Mouse (Mus musculus) left cerebral cortex, adult 18-20 months (tissue): ENCODE results near the gene Snai1. TPM values are rescaled to one million over a fixed set of nuclear protein-coding genes. Genes with fewer than 3 reads are reported as not detected.
A peak's percentile ranks its signal among the peaks of the same experiment; 100 is the strongest.

Experiments
- DNase-seq, 2 experiments: peaks; one replicate each; pipeline ENCODE4 v3.0.0; 2021 to 2022; ENCODE audit warnings: low spot score in 2 of 2, mixed read lengths in 1 of 2
- long read RNA-seq, 2 experiments: library from polyadenylated mRNA; stranded (forward); transcript quantifications; one replicate each; pipeline ENCODE4 v2.0.0; 2021
- total RNA-seq, 2 experiments: library from RNA; stranded (reverse); gene quantifications; 2 replicates each; pipeline ENCODE4 v1.2.3; 2021

Gene Snai1
- total RNA-seq: 1 to 10 TPM; 1.1 to 1.2 TPM
- long read RNA-seq, experiment 1: 0 reads
- long read RNA-seq, experiment 2: 0 reads

DNA sequence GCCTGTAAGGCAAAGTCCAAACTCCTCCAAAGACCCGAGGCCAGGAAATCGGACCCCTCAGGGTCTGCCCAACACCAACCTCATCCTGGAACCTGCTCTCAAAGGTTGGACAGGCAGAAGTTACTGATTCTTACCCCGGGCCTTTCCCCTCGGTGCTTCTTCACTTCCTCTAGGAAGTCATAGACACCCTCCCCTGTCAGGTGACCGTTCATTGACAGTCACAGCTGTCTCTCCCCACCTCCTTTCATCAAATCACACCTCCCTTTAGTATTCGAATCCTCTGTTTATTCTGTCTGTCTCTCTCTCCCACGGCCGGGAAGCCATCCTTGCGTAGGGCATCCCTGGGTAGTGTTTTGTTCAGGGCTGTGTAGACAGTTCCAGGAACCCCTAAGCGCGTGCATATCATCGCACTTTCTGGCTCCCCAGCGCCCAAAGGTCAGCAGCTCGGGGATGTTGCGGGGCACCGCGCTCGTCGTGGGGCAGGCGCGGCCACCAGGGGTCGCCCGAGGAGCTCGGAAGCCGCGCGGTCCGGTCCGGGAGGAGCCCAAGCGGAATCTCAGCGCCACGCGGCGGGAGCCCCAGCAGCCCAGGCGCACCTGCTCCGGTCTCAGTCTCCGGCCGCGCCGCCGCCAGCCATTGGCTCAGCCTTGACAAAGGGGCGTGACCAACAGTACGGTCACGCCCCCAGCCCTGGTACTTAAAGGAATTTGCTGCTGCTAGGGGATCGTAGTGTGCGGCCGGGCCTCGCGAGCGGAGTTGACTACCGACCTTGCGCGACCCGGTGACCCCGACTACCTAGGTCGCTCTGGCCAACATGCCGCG, at the start of gene Snai1:
Gene Snai1, plus strand, starts transcription at position 720 of the 822 bp plus-strand sequence.
- peak; percentile 78 to 80 for DNase-seq

DNA sequence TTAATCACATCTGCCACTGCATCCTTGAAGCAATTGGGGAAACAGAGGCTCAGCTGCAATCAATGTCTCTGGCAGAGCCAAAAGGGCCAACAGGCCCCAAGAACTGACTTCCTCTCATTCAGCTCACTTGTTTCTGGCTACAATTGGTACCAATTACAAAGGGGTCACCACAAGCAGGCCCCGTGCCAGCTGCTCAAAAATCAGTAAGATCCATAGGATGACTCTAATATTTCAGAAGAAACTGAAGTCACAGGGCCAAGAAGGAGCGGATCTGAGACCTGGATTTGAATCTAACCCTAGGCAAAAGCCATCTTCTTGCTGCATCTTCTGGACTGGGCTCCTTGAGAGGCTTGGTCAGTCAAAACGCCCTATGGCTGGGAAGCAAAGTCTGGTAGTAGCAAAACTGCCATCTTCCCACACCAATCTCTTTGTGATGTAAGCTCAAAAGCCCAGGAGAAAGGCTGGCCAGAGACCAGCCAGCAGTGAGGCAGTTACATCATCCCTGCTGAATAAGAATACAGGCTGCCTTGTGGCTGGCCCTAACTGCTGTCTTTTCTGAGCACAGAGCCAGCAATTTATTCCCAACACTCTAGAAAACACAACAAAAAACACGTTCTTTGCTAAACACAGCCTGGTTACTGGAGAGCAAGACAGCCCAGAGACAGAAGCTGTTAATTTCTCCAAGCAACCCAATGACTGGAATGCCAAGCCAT, 47.0 kb upstream of the Snai1 start:
- DNase-seq: peak; percentile 47 to 65

DNA sequence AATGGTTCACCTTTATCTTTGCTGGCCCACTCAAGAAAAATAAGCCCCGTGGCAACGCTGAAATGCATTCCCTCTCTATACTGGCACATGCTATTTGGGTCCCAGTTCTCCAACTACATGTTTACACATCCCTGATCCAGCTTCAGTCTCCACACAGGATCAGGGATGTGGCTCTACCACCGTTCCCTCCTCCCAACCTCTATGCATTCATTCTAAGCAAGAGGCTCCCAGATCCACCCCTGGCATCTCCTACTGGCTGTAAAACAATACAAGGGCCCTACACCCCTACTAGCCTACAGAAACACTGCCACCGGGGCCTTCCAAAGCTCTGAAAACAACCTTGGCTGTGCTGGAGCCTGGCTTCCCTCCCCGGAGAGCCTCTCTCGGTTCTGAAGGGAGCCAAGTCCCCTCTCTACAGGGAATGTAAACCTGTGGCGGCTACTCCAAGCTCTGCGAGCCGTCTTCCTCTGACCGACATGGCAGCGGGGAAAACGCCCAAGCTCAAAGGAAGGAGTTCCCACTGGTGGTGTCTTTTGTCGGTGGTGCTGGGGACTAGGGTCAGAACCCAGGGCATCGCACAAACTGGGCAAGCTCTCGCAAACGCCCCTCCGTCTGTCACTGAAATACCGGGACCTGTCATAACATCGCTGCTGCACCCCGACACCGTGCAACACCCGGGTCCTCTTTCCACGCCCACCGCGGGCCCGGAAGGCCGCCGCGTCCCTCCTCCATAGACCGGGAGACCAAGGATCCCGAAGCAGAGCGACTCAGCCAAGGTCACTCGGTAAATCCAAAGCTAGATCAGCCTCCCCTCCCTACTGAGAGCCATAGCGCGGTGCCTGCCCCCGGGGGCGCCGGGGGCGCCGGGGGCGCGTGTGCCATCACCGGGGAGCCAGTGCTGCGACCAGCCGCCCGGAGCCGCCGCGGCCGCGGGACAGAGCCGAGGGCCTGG, 46.0 kb upstream of the Snai1 start, which contains the start of gene Rnf114:
Gene Rnf114, plus strand, starts transcription at position 889 of the 952 bp plus-strand sequence.
- no peak for DNase-seq

DNA sequence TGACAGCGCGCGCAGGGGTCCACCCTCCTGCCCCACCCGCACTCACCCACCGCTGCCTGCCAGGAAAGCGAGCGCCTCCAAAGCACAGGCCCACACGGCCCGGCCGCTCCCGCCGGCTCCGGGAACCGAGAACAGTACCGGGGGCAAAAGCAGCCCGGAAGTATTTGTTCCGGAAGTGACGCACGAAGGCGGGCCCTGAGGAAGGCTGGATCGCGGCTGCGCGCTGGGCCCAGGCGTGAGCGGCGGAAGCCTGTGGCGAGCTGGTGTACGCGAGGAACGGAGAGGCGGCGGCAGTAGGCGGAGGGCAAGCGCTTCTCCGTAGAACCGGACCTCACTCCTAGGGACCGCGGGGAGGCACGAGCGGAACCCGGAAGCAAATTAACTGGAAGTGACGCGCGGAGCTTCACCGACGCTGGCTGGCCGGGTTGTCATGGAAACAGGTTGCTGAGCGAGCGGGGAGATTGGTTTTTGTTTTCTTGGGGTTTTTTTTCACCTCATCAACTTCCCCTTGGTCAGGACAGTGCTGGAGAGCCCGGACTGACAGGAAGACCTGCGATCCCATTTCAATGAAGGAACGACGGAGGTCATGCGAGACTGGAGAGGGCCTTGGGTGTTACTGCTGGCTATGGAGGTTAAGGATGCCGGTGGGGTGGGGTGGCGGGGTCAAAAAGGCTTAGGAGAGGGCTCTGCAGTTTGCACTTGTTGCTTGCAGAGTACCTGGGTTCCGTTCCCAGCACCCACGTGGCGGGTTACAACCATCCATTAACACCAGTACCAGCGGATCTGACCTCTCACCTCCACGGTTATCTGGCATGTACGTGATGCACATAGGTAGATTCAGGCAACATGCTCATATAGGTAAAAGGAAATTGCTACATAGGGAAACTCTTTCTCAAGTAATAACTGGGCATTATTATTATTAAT, 45.0 kb upstream of the Snai1 start, which contains the start of gene Spata2:
Gene Spata2, minus strand, starts transcription at position 175 of the 924 bp plus-strand sequence.
- DNase-seq: peak; percentile 94 to 96

DNA sequence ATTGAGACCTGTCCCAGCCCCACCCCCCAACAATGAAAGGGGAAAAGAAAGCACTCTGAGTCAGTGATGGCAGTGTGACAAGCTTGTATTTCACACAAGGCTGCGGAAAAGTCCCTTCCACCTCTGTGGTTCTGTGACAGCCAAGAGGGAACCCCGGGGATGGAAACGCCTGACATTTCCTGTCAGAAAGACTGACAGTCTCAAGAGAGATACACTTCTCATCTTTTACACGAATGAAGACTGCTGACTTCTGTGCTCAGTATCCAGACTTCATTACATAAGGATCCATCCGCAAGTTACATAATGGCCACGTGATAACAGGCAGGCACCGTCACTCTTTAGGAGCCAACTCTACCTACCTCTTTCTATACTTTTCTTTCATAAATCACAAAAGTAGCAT, 41.6 kb upstream of the Snai1 start:
- peak in 1 of 2 experiments; percentile 53 for DNase-seq

DNA sequence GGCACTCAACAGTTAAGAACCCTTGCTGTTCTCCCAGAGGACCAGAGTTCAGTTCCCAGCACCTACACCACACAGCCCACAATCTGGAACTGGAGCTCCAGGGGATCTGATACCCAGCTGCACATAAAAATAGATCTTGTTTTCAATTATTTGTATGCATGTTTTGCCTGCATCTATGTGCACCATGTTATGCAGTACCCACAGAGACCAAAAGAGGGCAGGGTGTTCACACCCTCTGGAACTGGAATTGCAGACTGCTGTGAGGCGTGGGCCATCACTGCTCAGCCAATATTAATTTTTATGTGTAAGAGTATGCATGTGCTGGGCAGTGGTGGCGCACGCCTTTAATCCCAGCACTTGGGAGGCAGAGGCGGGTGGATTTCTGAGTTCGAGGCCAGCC, 40.7 kb upstream of the Snai1 start:
- no peak for DNase-seq

DNA sequence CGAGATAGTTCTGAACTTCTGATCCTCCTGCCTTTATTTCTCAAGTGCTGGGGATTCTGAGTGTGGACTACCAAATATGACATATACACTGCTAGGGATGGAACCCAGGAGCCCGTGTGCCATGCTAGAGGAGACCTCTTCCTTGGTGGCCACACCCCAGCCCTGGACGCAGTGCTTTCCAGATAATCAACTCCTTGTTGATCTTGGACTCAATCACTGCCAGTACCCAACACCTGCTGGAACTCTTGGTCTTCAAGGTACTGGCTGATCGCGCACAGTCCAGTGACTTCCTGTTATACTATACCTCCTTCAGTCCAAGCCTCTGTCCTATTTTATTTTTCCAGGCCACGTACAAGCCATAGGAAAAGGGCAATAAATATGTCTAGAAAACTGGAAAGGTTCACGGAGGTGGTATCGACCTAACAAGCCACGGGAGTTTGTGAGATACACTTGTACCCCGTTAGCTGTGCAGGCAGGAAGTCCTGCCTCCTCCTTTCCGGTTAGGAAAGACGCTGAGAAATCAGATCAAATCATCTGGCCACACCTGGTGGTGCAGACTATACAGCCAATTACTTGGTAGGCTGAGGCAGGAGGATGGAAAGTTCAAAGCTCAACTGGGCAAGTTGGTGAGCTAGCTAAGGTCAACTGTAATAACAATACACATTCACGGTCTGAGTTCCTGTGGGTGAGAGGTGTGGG, 35.3 kb upstream of the Snai1 start:
- no peak for DNase-seq

DNA sequence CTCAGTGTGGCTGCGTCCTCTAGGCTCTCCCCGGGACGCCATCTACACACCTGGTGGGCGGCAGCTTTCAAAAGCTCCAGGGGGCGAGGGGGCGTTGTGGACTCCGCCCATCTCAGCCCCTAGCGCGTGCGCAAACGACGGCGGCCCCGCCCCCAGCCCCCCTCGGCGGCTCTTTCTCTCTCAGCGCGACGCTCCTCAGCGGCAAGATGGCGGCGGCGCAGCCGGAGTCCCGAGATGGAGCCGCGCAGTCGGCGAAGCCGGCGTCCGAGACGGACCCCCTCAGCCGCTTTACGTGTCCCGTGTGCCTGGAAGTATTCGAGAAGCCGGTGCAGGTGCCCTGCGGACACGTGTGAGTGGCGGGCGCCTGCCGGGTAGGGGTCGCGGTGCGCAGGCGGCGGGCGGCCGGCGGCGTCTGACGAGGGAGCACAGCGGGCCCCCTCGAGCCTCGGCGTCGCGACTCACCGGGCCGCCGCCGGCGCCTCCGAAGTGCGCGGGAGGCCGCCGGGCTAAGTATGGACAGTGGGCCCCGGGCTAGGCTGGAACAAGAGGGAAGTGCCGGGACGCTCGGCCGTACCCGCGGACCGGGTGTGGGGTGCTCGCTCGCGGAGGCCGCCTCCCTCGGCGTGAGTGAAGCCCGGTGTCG, 34.6 kb upstream of the Snai1 start:
- peak; percentile 85 to 93 for DNase-seq

DNA sequence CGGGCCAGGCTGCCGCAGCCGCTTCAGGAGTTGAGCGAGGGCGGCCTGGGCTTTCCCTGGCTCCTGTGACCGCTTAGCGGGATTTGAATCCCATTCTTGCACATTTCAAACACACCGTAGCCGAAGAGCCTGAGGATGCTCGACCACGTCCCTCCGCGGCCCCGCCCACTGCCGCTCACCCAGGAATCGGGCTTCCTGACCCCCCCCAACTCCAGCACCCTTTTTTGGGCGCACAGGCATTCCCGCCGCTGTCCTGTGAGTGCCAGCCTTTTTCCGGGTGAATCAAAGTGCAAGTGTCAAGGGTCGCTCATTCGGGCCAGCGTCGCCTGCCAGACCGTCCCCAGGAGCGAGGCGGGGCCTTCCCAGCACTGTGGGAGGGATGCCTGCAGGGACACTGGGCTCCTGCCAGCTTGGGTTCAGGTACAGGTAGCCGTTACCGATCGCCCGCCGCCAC, 34.1 kb upstream of the Snai1 start:
- DNase-seq: peak in 1 of 2 experiments; percentile 42

DNA sequence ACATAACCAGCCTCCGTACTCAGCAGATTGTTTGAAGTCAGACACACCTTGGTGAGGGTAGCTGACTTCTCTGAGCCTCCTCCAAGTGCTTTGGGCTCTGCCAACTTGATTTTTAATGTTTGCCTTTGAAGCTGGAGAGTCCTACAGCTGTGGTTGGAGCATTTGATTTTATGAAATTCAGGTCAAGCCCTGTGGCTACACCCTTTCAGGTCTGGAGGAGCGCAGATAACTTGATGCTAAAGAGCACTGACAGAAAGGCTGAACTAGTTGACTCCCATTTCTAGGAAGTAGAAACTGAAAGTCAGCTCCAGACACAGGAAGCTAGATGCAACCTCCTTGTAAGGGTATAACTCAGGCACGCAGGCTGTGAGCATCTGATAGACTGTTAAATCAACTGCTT, 32.9 kb upstream of the Snai1 start:
- no peak for DNase-seq

DNA sequence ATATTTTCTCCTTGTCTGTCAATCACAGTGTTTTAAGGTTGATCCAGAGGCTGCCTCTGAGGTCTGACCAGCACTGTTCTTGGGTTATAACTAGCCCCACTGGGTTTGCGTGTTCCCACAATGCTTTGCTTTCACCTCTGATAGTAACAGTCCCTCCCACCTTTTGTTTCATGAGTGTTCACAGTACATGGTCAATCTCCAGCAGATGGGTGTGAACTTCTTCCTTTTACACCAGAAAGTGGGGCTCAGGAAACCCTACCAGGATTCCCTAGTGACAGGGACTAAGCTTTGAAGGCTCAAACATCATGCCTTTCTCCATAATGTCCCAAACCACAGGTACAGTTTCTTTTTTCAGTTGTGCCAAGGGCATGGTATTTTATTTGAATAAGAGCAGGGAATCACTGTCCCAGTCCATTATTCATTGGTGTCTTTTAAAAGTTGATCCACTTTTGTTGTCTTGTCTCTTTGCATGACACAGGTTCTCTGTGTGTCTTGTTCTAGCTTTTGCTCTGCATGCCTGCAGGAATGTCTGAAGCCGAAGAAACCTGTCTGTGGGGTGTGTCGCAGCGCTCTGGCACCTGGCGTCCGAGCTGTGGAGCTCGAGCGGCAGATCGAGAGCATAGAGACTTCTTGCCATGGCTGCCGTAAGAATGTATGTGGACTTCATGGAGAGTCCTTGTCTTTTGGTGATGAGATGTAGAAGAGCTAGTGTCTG, 31.3 kb upstream of the Snai1 start:
- no peak for DNase-seq

DNA sequence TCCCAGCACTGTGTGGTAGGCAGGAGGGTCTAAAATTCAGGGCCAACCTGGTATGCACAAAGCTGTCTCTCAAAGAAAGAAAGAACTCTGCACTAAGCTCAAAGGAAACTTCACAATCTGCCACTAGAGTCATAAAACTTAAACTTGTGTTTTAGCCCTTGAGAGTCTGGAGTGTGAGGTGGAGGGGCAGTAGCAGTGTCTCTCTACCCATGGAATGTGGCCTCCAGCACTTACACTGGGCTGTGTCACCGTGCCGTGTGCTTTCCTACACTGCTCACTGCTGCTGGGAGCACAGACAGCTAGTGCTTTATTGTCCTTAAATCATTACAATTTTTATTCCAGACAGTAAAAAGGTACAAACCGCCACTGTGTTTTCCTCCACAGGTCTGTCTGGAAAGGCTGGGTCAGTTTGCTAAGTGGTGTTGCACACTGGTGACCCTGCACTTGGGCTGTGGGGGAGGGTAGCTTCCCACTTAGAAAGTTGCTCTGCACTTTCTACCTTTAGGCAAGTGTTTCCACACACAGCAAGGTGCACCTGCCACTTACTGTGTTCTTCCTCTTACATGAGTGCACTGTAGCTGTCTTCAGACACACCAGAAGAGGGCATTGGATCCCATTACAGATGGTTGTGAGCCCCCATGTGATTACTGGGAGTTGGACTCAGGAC, 30.1 kb upstream of the Snai1 start:
- DNase-seq: no peak

DNA sequence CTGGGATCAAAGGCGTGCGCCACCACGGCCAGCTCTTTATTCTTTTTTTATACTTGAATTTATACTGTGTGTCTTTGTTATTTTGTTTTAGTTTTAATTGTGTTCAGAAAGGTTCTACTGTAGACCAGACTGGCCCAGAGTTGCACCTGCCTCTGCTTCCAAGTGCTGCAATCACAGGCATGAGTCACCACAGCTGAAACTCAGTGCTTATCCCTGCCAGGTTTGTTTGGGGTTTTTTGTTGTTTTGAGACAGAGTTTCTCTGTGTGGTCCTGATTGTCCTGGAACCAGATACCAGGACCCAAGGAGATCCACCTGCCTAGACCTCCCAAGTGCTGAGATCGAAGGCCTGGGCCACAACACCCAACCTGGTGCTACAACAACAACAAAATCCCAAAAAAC, 29.4 kb upstream of the Snai1 start:
- no peak for DNase-seq

DNA sequence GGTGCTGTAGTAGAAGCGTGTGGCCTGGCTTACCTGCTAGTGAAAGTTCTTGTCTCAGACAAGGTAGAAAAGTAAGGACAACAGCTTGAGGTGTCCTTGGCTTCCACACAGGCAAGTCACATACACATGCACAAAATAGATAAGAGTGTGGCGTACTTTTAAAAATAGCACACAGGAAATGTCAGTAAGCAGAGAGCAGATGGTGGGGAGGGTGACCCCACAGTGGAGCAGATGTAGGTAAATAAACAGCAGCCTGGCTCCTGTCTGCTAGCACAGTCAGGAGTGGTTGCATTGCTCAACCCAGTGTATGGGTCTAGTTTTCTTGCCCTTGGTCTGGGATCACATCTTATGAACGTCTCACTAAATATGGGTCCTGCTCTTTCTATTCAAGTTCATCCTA, 27.5 kb upstream of the Snai1 start:
- DNase-seq: no peak

DNA sequence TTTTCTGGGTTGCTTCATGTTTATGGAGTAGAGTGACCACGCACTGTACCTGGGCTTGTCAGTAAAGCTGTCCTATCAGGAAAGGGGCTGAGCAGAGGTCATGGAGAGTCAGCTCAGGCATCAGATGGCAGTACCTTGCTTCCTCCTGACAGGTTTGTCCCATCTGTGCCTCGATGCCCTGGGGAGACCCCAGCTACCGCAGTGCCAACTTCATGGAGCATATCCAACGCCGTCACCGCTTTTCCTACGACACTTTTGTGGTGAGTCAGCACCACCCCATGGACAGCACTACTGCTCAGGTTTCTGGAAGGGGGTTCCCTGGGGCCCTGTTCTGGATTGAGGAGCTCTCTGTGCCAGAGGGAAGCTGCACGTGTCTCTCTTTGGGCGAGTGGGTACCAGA, 25.6 kb upstream of the Snai1 start:
- no peak for DNase-seq

DNA sequence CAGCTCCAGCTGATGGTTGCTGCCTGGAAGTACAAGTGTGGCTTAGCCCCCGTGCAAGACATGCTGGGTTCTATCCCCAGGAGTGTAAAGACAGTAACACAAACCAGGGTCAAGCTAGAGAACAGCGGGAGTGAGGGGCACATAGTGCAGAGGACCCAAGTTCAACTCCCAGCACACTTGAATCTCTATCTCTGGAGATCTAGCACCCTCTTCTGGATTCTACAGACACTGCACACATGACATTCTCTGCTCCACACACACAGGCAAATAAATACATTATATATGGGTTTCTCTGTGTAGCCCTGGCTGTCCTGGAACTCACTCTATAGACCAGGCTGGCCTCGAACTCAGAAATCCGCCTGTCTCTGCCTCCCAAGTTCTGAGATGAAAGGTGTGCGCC, 25.0 kb upstream of the Snai1 start:
- DNase-seq: no peak

DNA sequence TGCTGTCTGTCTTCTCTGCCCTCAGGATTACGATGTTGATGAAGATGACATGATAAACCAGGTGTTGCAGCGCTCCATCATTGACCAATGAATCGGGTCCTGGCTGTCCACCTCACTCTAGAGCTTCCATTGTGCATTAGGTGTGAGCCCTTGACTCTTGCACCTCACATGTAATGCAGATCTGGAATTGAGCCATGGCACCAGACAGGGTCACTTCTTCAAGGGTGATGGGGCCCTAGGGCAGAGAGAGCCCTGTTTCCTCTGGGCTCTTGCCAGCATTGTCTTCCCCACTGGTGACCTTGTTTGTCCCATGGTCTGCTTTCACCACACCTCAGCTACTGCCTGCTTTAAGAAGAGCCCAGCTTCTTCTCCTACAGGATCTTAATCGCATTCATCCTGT, 23.4 kb upstream of the Snai1 start:
- DNase-seq: no peak

DNA sequence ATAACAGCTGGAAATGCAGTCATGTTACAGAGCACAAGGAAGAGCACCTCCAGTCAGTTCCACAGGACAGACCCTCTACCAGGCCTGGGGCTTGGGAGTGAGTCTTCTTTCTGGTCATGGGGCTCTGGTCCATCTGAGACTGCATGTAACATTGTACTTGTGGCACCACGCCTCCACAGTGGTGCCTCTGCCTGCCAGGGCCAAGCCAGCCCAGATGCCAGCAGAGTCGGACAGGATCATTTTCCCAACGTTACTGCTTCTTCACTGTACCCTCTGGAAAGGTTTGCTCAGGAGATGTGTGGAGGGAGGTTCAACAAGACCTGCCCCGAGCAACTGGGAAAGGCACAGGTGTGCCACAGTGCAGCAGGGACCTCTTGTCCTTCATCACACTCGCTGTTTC, 22.3 kb upstream of the Snai1 start:
- no peak for DNase-seq
